Mouse (Mus musculus): ENCODE data around the gene Tenm4. TPM values are rescaled to one million over a fixed set of nuclear protein-coding genes. Genes with fewer than 3 reads are reported as not detected.

Gene Tenm4
- polyA plus RNA-seq, 1 experiment: 31.4 TPM

DNA sequence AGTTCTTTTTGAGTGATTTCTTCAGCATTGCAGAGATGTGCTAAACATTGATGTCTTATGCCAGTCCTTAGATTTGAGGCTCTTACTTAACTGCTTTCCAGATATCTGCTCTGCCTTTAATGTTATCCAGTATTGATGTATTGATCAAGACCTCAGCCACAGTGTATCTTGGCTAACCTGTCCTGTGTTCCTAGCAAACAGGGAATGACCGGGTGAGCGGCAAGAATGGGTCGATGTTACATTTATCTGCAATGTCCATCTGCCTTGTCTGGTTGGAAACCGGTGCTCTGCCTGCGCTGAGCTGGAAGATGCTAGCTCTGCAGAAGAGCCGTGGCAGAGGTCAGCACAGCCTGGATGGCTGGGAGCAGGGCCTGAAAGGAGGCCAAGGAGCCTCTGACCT, 64.8 kb downstream of the Tenm4 start:
- DNase-seq (ENCODE audit: extremely low spot score in 1 of 2, low spot score in 1 of 2): no peak

DNA sequence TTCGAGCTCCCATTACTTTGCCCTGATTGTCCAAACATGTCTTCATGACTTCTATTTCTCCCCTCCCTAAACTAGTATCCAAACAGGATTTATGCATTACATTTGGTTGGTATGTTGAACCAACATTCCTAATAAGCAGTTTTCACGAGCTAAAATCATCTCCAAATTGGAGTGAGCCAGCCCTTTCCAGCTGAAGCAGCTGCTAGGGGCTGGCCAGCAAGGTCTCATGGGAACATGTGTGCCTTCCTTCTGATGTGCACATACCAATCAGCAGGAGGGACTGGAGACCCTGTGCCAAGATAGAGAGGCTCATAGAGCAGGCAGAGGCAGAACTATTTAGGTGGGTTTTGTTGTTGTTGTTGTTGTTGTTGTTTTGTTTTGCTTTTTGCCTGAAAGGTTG, 69.6 kb downstream of the Tenm4 start:
- DNase-seq (ENCODE audit: extremely low spot score in 1 of 2, low spot score in 1 of 2): no peak

DNA sequence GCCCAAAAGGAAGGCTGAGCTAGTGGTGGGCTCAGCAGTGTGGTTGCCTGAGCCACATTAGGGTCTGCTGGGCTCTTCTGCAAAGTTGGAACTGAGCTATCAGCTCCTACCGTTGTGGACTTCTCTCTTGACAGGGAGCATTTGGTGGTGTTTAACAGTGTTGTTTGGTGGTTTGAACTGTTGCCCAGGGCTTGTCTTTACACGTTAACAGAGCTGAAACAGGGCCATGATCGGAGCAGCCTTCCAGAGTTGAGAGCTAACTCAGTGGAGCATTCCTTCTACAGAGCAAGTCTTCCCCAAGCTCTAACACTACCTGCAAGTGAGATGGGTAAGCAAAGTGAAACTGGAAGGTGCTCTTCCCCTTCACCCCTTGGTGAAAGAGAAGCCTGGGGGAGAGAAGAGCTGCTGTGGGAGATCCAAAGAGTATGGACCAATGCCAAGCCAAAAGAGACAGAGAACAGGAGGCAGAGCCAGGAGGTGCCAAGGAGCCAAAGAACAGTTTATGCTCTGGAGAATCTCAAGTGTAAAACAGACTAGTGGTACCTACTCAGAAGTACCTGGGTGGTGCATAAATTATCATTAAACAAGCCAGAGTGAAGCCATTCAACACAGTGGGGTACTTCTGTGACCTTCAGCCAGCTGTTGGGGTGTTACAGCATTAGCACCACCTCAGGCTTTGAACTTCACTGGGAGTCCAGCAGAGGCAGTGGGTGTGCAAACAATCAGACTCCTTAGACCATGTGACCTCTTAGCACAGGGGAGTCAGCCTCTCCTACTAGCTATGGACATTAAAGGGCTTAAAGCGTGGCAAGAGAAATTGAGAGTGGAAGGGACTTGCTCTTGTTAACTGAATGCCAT, 71.5 kb downstream of the Tenm4 start:
- no peak for DNase-seq (ENCODE audit: extremely low spot score in 1 of 2, low spot score in 1 of 2)

DNA sequence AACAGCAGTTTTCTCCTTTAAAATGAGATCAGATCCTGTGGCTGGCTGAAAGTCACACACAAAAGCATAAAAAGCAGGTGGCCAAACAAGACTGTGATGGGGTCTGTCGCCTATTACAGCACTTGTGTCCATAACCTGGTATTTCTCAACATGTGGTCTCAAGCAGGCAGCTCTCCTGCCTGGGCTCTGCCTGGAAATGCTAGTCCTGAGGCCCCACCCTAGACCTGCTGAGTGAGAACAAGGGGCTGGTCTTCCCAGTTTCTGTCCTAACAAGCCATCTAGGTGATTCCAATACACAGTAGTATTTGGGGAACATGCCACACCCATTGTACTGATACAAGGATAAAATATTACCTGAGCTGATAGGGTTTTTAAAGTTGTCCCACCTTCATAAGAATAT, 73.8 kb downstream of the Tenm4 start:
- no peak for DNase-seq (ENCODE audit: extremely low spot score in 1 of 2, low spot score in 1 of 2)

DNA sequence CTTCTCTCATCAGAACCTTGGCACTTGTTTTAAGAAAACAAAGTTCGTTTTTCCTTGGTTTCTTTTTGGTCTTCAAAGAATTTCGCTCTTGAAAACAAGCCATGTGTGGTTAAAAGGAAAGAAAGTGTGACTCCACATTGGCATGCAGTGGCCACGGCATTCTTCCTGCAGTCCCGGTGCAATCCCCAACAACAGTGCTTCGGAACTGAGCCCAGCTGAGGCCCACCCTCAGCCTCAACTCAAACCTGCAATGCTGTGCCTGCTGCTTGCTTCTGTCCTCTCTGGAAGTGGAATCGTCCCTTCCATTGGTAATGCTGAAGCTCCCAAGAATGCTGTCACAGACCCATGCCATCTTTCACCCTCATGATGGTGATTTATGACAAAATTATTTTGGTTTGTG, 88.6 kb downstream of the Tenm4 start:
- DNase-seq (ENCODE audit: extremely low spot score in 1 of 2, low spot score in 1 of 2): no peak

DNA sequence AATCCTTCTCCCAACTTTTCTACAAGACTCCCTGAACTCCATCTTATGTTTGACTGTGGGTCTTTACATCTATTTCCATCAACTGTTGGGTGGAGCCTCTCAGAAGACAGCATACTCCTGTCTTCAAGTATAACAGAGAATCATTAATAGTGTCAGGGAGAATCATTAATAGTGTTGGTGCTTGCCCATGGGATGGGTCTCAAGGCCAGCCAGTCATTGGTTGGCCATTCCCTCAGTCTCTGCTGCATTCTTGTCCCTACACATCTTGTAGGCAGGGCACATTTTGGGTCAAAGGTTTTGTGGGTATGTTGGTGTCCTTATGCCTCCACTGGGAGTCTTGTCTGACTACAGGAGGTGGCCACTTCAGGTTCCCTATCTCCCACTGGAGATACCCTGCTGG, 91.1 kb downstream of the Tenm4 start:
- no peak for DNase-seq (ENCODE audit: extremely low spot score in 1 of 2, low spot score in 1 of 2)

DNA sequence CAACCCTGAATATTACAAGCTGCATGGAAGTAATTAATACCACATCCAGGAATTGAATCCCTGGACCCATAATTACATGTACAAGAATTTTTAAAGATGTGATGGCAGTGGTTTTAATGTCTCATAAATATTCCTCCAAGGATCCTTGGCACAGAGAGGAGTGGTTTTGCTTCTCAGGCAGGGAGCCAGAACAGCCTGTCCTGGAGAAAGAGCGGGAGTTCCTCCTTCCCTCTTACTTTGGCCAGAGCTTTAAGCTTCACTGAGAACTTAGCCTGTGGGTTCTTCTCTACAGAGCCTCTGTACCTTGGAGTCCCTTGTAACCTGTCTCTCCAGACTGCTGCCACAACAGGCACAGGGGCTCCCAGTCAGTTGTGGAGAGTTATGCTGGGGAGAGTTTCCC, 94.9 kb downstream of the Tenm4 start:
- DNase-seq (ENCODE audit: extremely low spot score in 1 of 2, low spot score in 1 of 2): no peak

DNA sequence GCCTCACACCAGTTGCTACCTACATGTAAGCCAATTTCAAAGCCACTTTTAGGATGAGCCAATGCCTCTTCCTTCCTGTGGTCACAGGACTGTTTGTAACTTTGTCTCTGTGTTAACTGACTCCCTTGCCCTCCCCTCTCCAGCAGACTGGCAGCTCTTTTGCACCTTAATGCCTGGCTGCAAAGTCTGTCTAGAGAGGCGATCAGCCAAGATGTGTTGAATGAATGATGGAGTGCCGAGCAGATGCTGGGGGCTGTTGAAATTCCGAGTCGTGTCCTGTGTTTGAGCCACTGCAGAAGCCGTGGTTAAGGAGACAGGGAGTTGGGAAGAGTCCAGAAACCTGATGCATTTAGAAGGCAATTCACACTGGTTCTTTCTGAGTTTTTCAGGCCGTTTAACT, 96.2 kb downstream of the Tenm4 start:
- no peak for DNase-seq (ENCODE audit: extremely low spot score in 1 of 2, low spot score in 1 of 2)

DNA sequence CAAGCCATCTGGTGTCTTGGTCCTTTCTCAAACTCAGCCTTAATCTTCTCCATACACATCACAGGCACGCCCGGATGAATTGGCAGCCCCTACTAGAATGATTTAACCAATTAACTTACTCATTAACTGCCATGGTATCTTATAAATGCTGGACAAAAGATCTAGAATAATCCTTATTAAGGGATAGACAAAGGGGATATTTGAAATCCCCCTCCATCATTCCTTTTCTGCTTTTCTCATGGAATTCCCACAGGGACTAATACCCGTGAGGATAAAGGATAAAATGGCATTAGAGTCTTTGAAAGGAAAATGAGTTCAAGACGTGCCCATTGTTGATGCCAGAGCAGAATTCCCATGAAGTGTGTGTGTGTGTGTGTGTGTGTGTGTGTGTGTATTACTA, 99.6 kb downstream of the Tenm4 start:
- DNase-seq (ENCODE audit: extremely low spot score in 1 of 2, low spot score in 1 of 2): no peak

DNA sequence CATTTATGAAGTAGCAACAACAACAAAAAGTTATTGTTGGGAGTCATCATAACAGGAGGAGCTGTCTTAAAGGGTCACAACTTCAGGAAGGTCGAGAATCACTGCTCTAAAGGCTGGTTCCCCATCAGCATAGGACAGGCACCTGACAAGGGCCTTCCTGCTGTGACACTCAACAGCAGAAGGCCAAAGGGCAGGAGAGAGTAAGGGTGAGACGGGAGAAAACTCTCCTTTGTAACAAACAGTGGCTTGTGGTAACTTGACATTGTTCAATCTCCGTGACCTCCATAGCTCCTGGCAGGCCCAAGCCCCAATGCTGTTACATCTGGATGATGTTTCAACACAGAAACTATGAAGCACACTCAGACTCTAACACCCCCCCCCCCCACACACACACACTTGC, 101.0 kb downstream of the Tenm4 start:
- DNase-seq (ENCODE audit: extremely low spot score in 1 of 2, low spot score in 1 of 2): no peak

DNA sequence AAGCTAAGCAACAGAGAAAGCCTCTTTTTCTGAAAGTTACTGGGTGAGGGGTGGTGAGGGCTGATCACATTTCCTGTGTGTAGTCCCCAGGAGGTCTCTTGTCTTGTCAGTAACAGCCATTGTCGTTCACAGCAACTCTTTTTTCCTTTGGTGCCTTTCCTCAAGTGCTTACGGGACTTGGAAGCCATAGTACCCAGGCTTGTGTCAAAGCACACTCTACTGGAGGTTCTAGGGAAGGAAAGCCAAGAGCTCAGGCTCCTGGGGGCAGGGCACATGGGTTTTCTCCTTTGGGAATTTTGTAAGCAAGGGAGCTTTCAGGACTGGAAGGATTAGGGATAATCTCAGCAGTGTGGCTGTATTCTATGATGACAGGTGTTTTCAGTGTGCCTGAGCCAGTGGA, 103.4 kb downstream of the Tenm4 start:
- no peak for DNase-seq (ENCODE audit: extremely low spot score in 1 of 2, low spot score in 1 of 2)

DNA sequence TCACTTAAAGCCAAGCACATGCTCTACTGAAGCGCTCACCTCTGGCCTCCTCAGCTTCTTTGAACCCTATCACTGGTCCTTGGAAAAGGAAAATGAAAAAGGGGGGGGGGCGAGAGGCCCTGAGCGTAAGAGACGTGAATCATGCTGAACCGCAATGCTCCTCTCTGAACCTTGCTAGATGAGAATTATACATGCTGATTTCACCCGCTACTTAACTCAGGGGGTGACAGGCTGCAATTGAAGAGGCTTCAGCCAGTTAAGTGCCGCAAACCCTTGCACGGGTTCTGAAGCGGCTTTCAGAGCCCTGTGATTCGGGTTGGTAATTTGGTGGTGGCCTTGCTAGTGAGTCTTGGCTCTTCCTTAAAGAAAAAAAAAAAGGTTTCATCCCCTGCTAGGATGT, 106.5 kb downstream of the Tenm4 start:
- no peak for DNase-seq (ENCODE audit: extremely low spot score in 1 of 2, low spot score in 1 of 2)

DNA sequence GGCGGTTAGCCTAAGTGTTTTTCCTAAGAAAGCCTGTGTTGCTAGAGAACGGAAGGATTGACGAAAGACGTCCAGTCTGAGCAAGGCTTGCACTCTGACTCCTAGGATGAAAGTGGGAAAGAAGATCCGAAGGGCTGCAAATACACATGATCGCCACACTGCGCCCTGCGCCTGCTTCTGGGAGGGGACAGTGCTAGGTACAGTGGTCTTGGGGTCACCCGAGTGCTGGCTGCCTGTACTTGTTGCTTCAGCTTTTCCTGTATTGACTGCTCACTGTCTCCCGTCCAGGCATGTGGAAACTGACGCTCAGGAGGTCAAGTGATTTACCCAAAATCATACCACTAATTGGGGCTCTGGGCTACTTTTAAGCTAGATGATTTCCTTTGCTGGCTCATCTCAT, 107.3 kb downstream of the Tenm4 start:
- no peak for DNase-seq (ENCODE audit: extremely low spot score in 1 of 2, low spot score in 1 of 2)

DNA sequence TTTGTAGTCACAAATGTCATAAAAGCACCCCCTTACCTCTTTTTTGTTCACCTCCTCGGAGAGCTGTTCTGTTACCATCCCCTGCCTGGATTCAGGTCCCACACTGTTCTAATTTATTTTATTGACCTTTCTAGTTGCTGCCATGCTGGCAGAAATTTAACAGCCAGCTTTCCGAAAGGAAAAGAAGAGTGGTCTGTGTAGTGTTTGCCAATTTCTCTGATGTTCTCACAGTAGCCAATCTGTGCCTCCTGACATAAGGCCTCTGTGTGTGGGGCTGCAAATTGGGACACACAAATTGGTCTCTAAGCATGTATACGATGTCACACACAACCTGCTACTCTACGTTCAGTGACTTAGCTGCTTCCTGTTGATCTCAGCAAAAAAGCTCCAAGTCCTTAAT, 109.7 kb downstream of the Tenm4 start:
- peak in 1 of 2 experiments; percentile 35 for DNase-seq (ENCODE audit: extremely low spot score in 1 of 2, low spot score in 1 of 2)

DNA sequence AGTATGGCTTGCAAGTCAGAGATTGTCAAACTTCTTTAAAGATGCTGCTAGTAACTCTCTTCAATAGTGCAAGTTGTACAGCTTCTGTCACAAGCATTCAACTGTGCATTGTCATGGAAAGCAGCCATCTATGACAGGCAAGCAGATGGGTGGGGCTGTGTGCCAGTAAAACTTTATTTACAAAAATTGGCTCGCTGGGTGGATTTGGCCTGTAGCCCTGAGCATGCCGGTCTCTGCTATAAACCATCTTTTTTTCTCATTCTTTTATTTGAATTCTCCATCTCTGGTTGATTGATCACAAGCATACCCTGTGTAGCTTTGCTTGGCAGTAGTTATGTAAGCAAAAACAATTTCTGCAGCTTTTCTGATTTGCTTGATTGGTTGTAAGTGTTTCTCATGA, 119.5 kb downstream of the Tenm4 start:
- DNase-seq (ENCODE audit: extremely low spot score in 1 of 2, low spot score in 1 of 2): peak; percentile 5 to 67

DNA sequence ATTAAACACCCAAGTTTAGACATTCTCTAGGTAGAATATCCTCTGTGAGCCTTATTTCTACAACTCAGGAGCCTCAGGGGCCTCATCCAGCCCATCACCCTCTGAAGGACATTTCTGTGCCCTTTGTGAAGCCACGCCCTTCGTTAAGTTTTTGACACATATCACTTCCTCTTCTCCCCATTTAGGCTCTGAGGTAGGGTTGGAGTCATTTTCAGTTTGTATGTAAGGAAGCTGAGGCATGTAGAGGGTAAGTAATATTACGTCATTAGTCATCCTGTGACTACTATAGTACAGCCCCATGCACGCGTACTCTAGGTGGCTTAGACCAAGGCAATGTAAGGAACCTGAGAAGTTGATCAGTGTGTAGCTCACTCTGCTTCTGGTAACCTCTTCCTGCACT, 124.9 kb downstream of the Tenm4 start:
- no peak for DNase-seq (ENCODE audit: extremely low spot score in 1 of 2, low spot score in 1 of 2)

DNA sequence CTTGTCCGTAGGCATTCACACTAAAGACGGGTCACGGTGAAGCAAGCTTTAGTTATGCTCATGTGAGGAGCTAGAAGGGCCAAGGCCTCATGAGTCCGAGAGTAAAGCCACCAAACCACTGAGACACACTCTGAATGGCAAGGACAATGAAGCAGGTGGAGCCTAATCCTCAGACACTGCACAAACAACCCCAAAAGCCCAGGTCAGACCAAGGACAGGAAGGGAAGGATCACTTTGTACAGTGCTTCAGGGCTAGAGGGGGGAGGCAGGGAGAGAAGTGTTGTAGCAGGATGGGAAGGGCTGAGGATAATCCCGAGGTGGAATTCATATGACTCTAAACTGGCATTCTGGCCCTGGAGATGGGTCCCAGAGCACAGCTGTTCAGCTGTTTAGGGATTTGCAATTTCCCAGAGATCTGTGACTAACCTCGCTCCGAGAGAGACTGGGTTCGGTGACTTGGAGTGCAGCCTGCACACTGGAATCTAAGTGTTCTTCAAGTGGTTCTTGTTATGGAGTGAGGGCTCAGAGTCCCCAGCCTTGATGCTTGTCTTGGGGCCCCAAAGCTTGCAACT, 129.9 kb downstream of the Tenm4 start:
- no peak for DNase-seq (ENCODE audit: extremely low spot score in 1 of 2, low spot score in 1 of 2)

DNA sequence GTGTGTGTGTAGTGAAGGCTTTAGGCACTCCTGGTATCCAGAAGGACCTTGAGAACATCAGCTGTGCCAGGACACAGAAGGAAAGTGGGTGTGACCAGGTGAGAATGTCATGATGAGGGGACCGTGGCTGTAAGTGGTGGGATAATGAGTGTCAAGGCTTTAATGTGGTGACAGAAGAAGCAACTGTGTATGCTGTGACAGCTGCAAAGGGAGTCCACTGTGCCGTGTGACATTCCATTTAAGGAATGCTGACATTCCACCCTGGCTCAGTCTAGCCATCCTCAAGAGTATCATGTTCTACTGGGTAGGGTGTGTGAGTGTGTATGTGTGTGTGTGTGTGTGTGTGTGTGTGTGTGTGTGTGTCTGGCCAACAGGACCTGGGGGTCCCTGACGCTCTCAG, 130.8 kb downstream of the Tenm4 start:
- no peak for DNase-seq (ENCODE audit: extremely low spot score in 1 of 2, low spot score in 1 of 2)

DNA sequence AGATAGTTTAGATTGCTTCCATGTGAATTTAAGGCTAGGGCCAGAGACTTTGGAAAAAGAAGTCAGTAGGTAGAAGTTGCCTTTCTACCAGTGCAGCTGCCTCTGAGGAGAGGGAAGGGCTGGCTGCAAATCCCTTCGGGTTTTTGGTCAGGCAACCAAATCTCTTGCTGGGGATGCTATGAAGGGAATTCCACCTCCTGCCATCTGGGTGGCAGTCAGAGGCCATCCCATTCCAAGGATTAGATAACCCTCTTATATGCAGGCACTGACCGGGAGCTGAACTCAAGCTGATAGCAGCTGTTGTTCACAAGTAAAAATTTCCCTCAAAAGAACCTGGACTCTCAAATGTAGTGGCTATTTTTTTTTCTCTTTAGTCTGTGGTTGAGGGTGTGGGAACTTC, 132.9 kb downstream of the Tenm4 start:
- no peak for DNase-seq (ENCODE audit: extremely low spot score in 1 of 2, low spot score in 1 of 2)

DNA sequence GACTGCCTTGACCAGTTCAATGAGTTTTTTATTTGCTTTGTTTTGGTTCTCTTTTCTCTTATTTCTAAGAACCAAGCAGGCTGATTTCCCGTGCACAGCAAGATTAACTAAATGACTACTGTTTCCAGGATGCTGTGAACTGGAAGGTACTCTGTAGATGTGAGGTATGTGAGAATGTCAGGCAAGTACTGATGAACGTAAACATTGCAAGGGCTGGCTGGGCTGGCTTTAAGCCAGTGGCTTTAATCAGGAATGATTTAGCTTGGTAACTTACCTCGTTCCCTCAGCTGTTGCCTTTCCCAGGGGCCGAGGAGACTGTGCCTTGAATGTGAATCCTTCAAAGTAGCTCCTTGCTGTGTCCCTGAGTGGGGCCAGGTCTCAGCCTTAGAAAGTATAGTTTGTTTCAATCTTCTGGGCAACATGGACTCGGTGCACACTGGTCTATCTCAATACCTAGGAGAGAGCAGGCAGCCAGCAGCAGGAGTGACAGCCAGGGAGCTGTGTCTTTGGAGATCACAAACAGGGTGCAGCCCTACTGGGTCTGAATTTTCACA, 134.4 kb downstream of the Tenm4 start:
- DNase-seq (ENCODE audit: extremely low spot score in 1 of 2, low spot score in 1 of 2): no peak

DNA sequence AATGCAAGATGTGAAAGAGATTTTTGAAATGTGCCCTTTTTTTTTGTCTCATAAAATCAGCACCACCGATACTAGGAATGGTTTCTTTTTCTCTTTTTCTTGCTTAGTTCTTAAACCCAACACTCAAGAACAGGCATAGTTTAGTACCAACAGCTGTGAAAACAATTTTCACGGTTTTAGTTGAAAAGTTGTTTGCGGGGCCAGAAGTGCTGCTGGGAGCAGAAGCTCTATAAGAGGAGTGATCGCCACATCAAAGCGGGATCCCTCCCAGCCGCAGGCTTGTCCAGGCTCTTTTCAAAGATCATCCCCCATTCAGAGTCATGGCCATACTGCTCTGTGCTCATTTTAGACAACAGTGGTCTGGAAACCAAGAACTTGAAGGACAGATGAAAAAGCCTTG, 137.1 kb downstream of the Tenm4 start:
- no peak for DNase-seq (ENCODE audit: extremely low spot score in 1 of 2, low spot score in 1 of 2)

DNA sequence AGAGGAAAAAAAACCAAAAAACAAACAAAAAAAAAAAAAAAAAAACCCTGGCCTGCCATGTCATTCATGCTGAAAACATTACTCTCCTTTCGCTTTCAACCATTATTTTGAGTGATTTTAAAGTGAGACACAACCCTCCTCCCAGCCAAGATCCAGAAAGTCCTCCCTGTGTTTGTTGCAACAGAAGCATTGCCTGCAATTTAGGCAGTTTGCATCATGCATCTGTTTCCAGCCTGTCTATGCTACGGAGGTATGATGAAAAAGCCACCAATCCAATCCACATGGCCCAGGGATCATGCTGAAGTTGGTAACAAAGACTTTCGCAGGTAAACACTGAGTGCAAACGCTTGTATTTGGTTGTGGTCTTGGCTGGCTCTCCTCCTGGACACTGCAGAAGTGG, 158.3 kb downstream of the Tenm4 start:
- no peak for DNase-seq (ENCODE audit: extremely low spot score in 1 of 2, low spot score in 1 of 2)
